ENCODE assay signal across 8 mouse cellular contexts in the genomic region with DNA sequence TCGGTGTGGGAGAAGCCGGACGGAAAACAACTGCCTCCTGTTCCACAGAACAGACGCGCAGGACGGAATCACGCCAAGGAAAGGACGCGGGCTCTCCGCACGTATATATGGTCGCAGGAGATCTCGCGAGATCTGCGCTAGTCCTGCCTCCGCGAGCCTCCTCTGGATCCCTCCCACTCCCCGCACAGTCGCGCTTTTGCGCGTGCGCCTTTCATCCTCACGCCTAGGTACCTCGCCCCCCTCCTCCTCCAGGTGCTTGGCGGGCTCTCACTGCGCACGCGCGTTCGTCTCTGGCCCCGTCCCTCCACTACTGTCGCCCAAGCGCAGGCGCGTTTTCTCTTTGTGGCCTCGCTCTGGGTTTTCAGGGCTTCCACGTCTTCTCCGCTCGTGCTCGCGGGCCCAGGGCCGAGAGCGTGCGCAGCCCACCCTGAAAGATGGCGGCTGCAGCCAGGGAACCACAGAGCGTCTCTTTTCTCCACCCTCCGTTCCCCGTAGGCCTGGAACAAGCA. TPM values are rescaled to one million over a fixed set of nuclear protein-coding genes. Genes with fewer than 3 reads are reported as not detected.
DNase-seq lines count a peak whose midpoint lies in the region; ATAC-seq lines count a peak whose summit lies in the region.

A gene (minus strand): TSS at position 209 of the 509 bp plus-strand sequence.

- peak; percentile 96 for ATAC-seq in hindbrain, embryonic 15.5 days (ENCODE audit: low FRiP score, low read depth)

- peaks cover 23% of the 10 kb centered on the region for H3K4me1 ChIP-seq in hindbrain, embryonic 15.5 days (replicated peaks)

- H3K9ac ChIP-seq in hindbrain, embryonic 15.5 days: peak within 1 kb of the TSS; percentile 93

- no peaks in the 10 kb centered on the region for H3K27me3 ChIP-seq in hindbrain, embryonic 15.5 days

- H3K4me2 ChIP-seq in hindbrain, embryonic 15.5 days: peak within 1 kb of the TSS; percentile 76

- peak within 1 kb of the TSS; percentile 99 for H3K27ac ChIP-seq in hindbrain, embryonic 15.5 days (replicated peaks)

- H3K9me3 ChIP-seq in hindbrain, embryonic 15.5 days: no peaks in the 10 kb centered on the region

- peak within 1 kb of the TSS; percentile 98 for H3K4me3 ChIP-seq in hindbrain, embryonic 15.5 days

- WGBS in hindbrain, embryonic 15.5 days: 4% methylated on average over 46 of the region's 49 CpGs

- DNase-seq in T-cell, adult 2 months (ENCODE audit: low spot score): peak; percentile 100
- DNase-seq in cerebellum, postnatal 36 days: peak; percentile 99
- peak; percentile 99 to 100 for DNase-seq in frontal cortex, postnatal 36 days (ENCODE audit: low spot score in 2 of 2)
- peak; percentile 99 for DNase-seq in left cerebral cortex, adult 11 months (ENCODE audit: low spot score)
- peak; percentile 99 to 100 for DNase-seq in lung, postnatal 4 days
- DNase-seq in retina, postnatal 7 days (ENCODE audit: low read depth, low spot score): peak; percentile 100
- peak; percentile 98 for DNase-seq in urinary bladder, adult 2 months (ENCODE audit: low spot score)

- H3K36me3 ChIP-seq in hindbrain, embryonic 15.5 days: peaks cover 27% of the 10 kb centered on the region

RNA-seq across cellular contexts. Expression of the gene that starts here (rescaled TPM):
- polyA plus RNA-seq in hindbrain, embryonic 15.5 days (2015; fragmentation: Nextera tagmentation; extraction: Ambion mirVana): 377 and 402 TPM in 2 replicates
- 295 and 406 TPM in 2 replicates for polyA plus RNA-seq in urinary bladder, adult 2 months (2012; rRNA removed)

Comparison
In these comparisons a context has a peak if more than half of its experiments do, and no peak if none do; other contexts are left out.
1. Peak in every context shown above with its lines: DNase-seq, ATAC-seq, H3K4me3 ChIP-seq and H3K27ac ChIP-seq.